ENCODE assay signal across 9 mouse cellular contexts in genomic region chr14:55101592-55101991, GRCm38 (mm10). TPM values are rescaled to one million over a fixed set of nuclear protein-coding genes. Genes with fewer than 3 reads are reported as not detected.
A peak's percentile ranks its signal among the peaks of the same experiment; 100 is the strongest.
DNase-seq lines count a peak whose midpoint lies in the region; ATAC-seq and TF ChIP-seq lines count a peak whose summit lies in the region.
"Had no signal": no experiment of that assay in that cellular context is flagged by ENCODE, and none has a peak within 500 bp of the region (broad histone marks: within the 10 kb centered on the region; RNA-seq: fewer than 3 reads in every experiment).

No protein-coding gene starts in this region.

- peak; percentile 87 for TF ChIP-seq CTCF in gastrocnemius, adult 2 months (IDR thresholded peaks at IDR 0.05)

- no peaks in the 10 kb centered on the region for H3K9me3 ChIP-seq in midbrain, embryonic 13.5 days
- no peaks in the 10 kb centered on the region for H3K9me3 ChIP-seq in midbrain, embryonic 15.5 days
- H3K9me3 ChIP-seq: neural tube, embryonic 13.5 days had no signal

- no peak overlapping the region for H3K4me2 ChIP-seq in midbrain, embryonic 13.5 days (replicated peaks)
- no peak overlapping the region for H3K4me2 ChIP-seq in midbrain, embryonic 15.5 days
- H3K4me2 ChIP-seq: neural tube, embryonic 13.5 days had no signal

- peak; percentile 59 for DNase-seq in gastrocnemius, adult 2 months
- DNase-seq in gastrocnemius, postnatal 25 days = no peak
- peak; percentile 59 for DNase-seq in adipocyte (ENCODE audit: low spot score)

- no peak overlapping the region for H3K9ac ChIP-seq in midbrain, embryonic 13.5 days (replicated peaks)
- H3K9ac ChIP-seq in midbrain, embryonic 15.5 days = no peak overlapping the region
- H3K9ac ChIP-seq: neural tube, embryonic 13.5 days had no signal

- 0 out of 2 replicates have a peak, but pooled peaks have one; percentile 14 for ATAC-seq in midbrain, embryonic 13.5 days
- ATAC-seq in midbrain, embryonic 15.5 days (replicated peaks) = no peak
- 0 out of 2 replicates have a peak, but pooled peaks have one; percentile 27 for ATAC-seq in erythroid progenitor cell, adult 5-6 weeks (replicated peaks; ENCODE audit: low FRiP score, poor library complexity, severe bottlenecking)
- ATAC-seq in megakaryocyte, adult 5-6 weeks (ENCODE audit: poor library complexity, severe bottlenecking) = peak; percentile 30; the same call in 1 of the 2 replicates
- no peak for ATAC-seq in activated CD4-positive, CD25-positive, alpha-beta regulatory T cell, adult 4 months

- WGBS in midbrain, embryonic 13.5 days = 48% methylated on average over 4 of the region's 4 CpGs
- 47% methylated on average over 4 of the region's 4 CpGs for WGBS in midbrain, embryonic 15.5 days

- no peak overlapping the region for H3K4me3 ChIP-seq in gastrocnemius, adult 2 months
- H3K4me3 ChIP-seq in midbrain, embryonic 13.5 days (replicated peaks) = no peak overlapping the region
- no peak overlapping the region for H3K4me3 ChIP-seq in midbrain, embryonic 15.5 days
- H3K4me3 ChIP-seq: neural tube, embryonic 13.5 days had no signal

- intact Hi-C loops in gastrocnemius, adult 2 months (cut with DNase I) = loop anchor here (5.0 kb wide), 1 partner anchor 79 kb away; no protein-coding TSS in a partner anchor

- peaks cover 29% of the 10 kb centered on the region for H3K4me1 ChIP-seq in midbrain, embryonic 13.5 days (replicated peaks)
- peaks cover 33% of the 10 kb centered on the region for H3K4me1 ChIP-seq in midbrain, embryonic 15.5 days

- no peak overlapping the region for H3K27ac ChIP-seq in gastrocnemius, adult 2 months
- no peak overlapping the region for H3K27ac ChIP-seq in midbrain, embryonic 13.5 days
- no peak overlapping the region for H3K27ac ChIP-seq in midbrain, embryonic 15.5 days
- H3K27ac ChIP-seq: neural tube, embryonic 13.5 days had no signal

- H3K27me3 ChIP-seq in midbrain, embryonic 13.5 days = 0 out of 2 replicates have a peak, but pooled peaks cover 6% of the 10 kb centered on the region
- no peaks in the 10 kb centered on the region for H3K27me3 ChIP-seq in midbrain, embryonic 15.5 days (replicated peaks)
- H3K27me3 ChIP-seq: neural tube, embryonic 13.5 days had no signal

- H3K36me3 ChIP-seq in midbrain, embryonic 13.5 days = 0 out of 2 replicates have a peak, but pooled peaks cover 7% of the 10 kb centered on the region
- 0 out of 2 replicates have a peak, but pooled peaks cover 3% of the 10 kb centered on the region for H3K36me3 ChIP-seq in midbrain, embryonic 15.5 days (replicated peaks)

RNA-seq across cellular contexts. Expression of gene Ap1g2, which starts 4.8 kb away (rescaled TPM):
- total RNA-seq in gastrocnemius, adult 2 months (2021) = 1 to 10 TPM; 5.3 to 6.0 TPM
- total RNA-seq in gastrocnemius, postnatal 25 days (2021) = 1 to 10 TPM; 4.8 to 5.7 TPM
- 7.9 and 8.2 TPM in 2 replicates for polyA plus RNA-seq in midbrain, embryonic 13.5 days (2015; fragmentation: Nextera tagmentation; extraction: Ambion mirVana)
- polyA plus RNA-seq in midbrain, embryonic 15.5 days (2015; fragmentation: Nextera tagmentation; extraction: Ambion mirVana) = 7.5 and 9.2 TPM in 2 replicates
- total RNA-seq in erythroid progenitor cell, adult 5-6 weeks (2015; ENCODE audit: low replicate concordance) = 2.5 and 23.5 TPM in 2 replicates
- 0.68 and 1.8 TPM in 2 replicates for total RNA-seq in erythroid progenitor cell, adult 5-6 weeks (2017; ENCODE audit: low replicate concordance)
- 43.2 and 46.7 TPM in 2 replicates for total RNA-seq in megakaryocyte, adult 5-6 weeks (2015)
- total RNA-seq in megakaryocyte, adult 5-6 weeks (2017) = 11.8 and 18.3 TPM in 2 replicates
- polyA plus RNA-seq in activated CD4-positive, CD25-positive, alpha-beta regulatory T cell, adult 4 months (2017; shearing (Covaris generic)) = 100 to 1,000 TPM in 1 of 2 experiments, 10 to 100 TPM in 1; 99.1 to 102 TPM

RNA-seq across cellular contexts. Expression of gene Thtpa, which starts 7.0 kb away (rescaled TPM):
- total RNA-seq in gastrocnemius, adult 2 months (2021) = 10 to 100 TPM; 12.6 to 14.3 TPM
- total RNA-seq in gastrocnemius, postnatal 25 days (2021) = 10 to 100 TPM; 10.5 to 11.1 TPM
- 32.1 and 35.0 TPM in 2 replicates for polyA plus RNA-seq in midbrain, embryonic 13.5 days (2015; fragmentation: Nextera tagmentation; extraction: Ambion mirVana)
- polyA plus RNA-seq in midbrain, embryonic 15.5 days (2015; fragmentation: Nextera tagmentation; extraction: Ambion mirVana) = 38.8 and 39.5 TPM in 2 replicates
- 1.1 TPM in 1 of 2 replicates, not detected in the other for total RNA-seq in erythroid progenitor cell, adult 5-6 weeks (2015; ENCODE audit: low replicate concordance)
- total RNA-seq in erythroid progenitor cell, adult 5-6 weeks (2017; ENCODE audit: low replicate concordance) = 0.68 TPM in 1 of 2 replicates, not detected in the other
- total RNA-seq in megakaryocyte, adult 5-6 weeks (2015) = 5.4 and 6.9 TPM in 2 replicates
- 5.9 and 7.2 TPM in 2 replicates for total RNA-seq in megakaryocyte, adult 5-6 weeks (2017)
- polyA plus RNA-seq in activated CD4-positive, CD25-positive, alpha-beta regulatory T cell, adult 4 months (2017; shearing (Covaris generic)) = 10 to 100 TPM in 1 of 2 experiments, 1 to 10 TPM in 1; 9.6 to 11.9 TPM

RNA-seq across cellular contexts. Expression of gene Zfhx2, which starts 9.5 kb away (rescaled TPM):
- 1 to 10 TPM; 5.1 to 6.0 TPM for total RNA-seq in gastrocnemius, adult 2 months (2021)
- total RNA-seq in gastrocnemius, postnatal 25 days (2021) = 1 to 10 TPM; 3.5 to 3.7 TPM
- 35.5 and 39.9 TPM in 2 replicates for polyA plus RNA-seq in midbrain, embryonic 13.5 days (2015; fragmentation: Nextera tagmentation; extraction: Ambion mirVana)
- polyA plus RNA-seq in midbrain, embryonic 15.5 days (2015; fragmentation: Nextera tagmentation; extraction: Ambion mirVana) = 33.7 and 37.5 TPM in 2 replicates
- 1.4 and 3.8 TPM in 2 replicates for total RNA-seq in erythroid progenitor cell, adult 5-6 weeks (2015; ENCODE audit: low replicate concordance)
- 0.64 and 5.4 TPM in 2 replicates for total RNA-seq in erythroid progenitor cell, adult 5-6 weeks (2017; ENCODE audit: low replicate concordance)
- total RNA-seq in megakaryocyte, adult 5-6 weeks (2015) = 2.0 and 2.1 TPM in 2 replicates
- total RNA-seq in megakaryocyte, adult 5-6 weeks (2017) = 1.1 and 1.3 TPM in 2 replicates
- 1 to 10 TPM; 5.4 to 5.5 TPM for polyA plus RNA-seq in activated CD4-positive, CD25-positive, alpha-beta regulatory T cell, adult 4 months (2017; shearing (Covaris generic))

RNA-seq across cellular contexts. Expression of gene Jph4, which starts 15.1 kb away (rescaled TPM):
- total RNA-seq in gastrocnemius, adult 2 months (2021) = under 1 TPM in 1 of 2 experiments, not detected in 1; 0.08 TPM
- total RNA-seq in gastrocnemius, postnatal 25 days (2021) = under 1 TPM; 0.28 to 0.35 TPM
- 18.2 and 19.9 TPM in 2 replicates for polyA plus RNA-seq in midbrain, embryonic 13.5 days (2015; fragmentation: Nextera tagmentation; extraction: Ambion mirVana)
- polyA plus RNA-seq in midbrain, embryonic 15.5 days (2015; fragmentation: Nextera tagmentation; extraction: Ambion mirVana) = 39.7 and 42.5 TPM in 2 replicates
- total RNA-seq in erythroid progenitor cell, adult 5-6 weeks (2015; ENCODE audit: low replicate concordance) = not detected in 2 replicates
- total RNA-seq in erythroid progenitor cell, adult 5-6 weeks (2017; ENCODE audit: low replicate concordance) = not detected in 2 replicates
- total RNA-seq in megakaryocyte, adult 5-6 weeks (2015) = not detected in 2 replicates
- not detected in 2 replicates for total RNA-seq in megakaryocyte, adult 5-6 weeks (2017)
- polyA plus RNA-seq in activated CD4-positive, CD25-positive, alpha-beta regulatory T cell, adult 4 months (2017; shearing (Covaris generic)) = not detected

Comparison
In these comparisons a context has a peak if more than half of its experiments do, and no peak if none do; other contexts are left out.
1. ATAC-seq: peak in midbrain, embryonic 13.5 days (single experiment), erythroid progenitor cell, adult 5-6 weeks (single experiment) and megakaryocyte, adult 5-6 weeks (single experiment); none in midbrain, embryonic 15.5 days (single experiment) and activated CD4-positive, CD25-positive, alpha-beta regulatory T cell, adult 4 months (single experiment).